Mouse (Mus musculus) limb, embryonic 14.5 days (tissue): Measurements from ENCODE around the gene Tcf12. TPM values are rescaled to one million over a fixed set of nuclear protein-coding genes. Genes with fewer than 3 reads are reported as not detected.

Source experiments
- ATAC-seq: fragments of 200-750 bp; cut with Nextera tagmentation; 2 replicates; pipeline ENCODE4 v1.8.0; 2017; ENCODE audit warnings: low read depth, moderate number of reproducible peaks, moderate TSS enrichment; ENCODE audit not compliant: low FRiP score
- DNase-seq: peaks from one replicate; pipeline ENCODE4 v3.0.0-alpha.2; 2015; ENCODE audit warnings: low spot score
- H3K27ac ChIP-seq: fragments of 300-500 bp; sonication (generic); replicated peaks from 2 replicates; pipeline ENCODE4 v1.5.1; 2014; ENCODE audit warnings: low read depth, mild to moderate bottlenecking, low read length, moderate library complexity, mixed read lengths
- H3K27me3 ChIP-seq: fragments of 300-500 bp; sonication (generic); 2 replicates; pipeline ENCODE4 v1.6.1; 2014; ENCODE audit warnings: low read length, mixed read lengths; ENCODE audit not compliant: control insufficient read depth, insufficient read depth
- H3K36me3 ChIP-seq: fragments of 300-500 bp; sonication (generic); 2 replicates; pipeline ENCODE4 v1.6.1; 2014; ENCODE audit warnings: mild to moderate bottlenecking, low read length, moderate library complexity, mixed read lengths; ENCODE audit not compliant: control insufficient read depth, insufficient read depth
- H3K4me1 ChIP-seq: fragments of 300-500 bp; sonication (generic); 2 replicates; pipeline ENCODE4 v1.6.1; 2014; ENCODE audit warnings: antibody characterized with exemption, low read length, mixed read lengths; ENCODE audit not compliant: control insufficient read depth, insufficient read depth
- H3K4me2 ChIP-seq: fragments of 300-500 bp; sonication (generic); replicated peaks from 2 replicates; pipeline ENCODE4 v1.6.1; 2014; ENCODE audit warnings: low read depth, mild to moderate bottlenecking, low read length, moderate library complexity; ENCODE audit not compliant: severe bottlenecking
- H3K4me3 ChIP-seq: fragments of 300-500 bp; sonication (generic); replicated peaks from 2 replicates; pipeline ENCODE4 v1.5.1; 2014; ENCODE audit warnings: low read length
- H3K9ac ChIP-seq: fragments of 300-500 bp; sonication (generic); 2 replicates; pipeline ENCODE4 v1.6.1; 2014; ENCODE audit warnings: mild to moderate bottlenecking, low read depth, low read length, moderate library complexity; ENCODE audit not compliant: severe bottlenecking
- H3K9me3 ChIP-seq: fragments of 300-500 bp; sonication (generic); 2 replicates; pipeline ENCODE4 v1.6.1; 2016; ENCODE audit warnings: low read length; ENCODE audit not compliant: control insufficient read depth
- POLR2A ChIP-seq: fragments of 200-500 bp; IDR thresholded peaks from 2 replicates; pipeline ENCODE4 v1.8.0; 2012; ENCODE audit warnings: inconsistent platforms, mild to moderate bottlenecking, moderate library complexity, borderline replicate concordance; ENCODE audit not compliant: insufficient read depth, insufficient read length; ENCODE audit errors: extremely low read depth
- WGBS: fragments of 180-500 bp; shearing (Covaris S2); extraction: QIAGEN DNeasy Blood & Tissue Kit; methylation state at CpG from one replicate; pipeline ENCODE4 v1.1.7; 2014; 5-methylcytosine and 5-hydroxymethylcytosine counted together
- polyA plus RNA-seq, 2 experiments: library from polyadenylated mRNA; depleted of rRNA in 1 of 2; stranded (reverse) in 1 of 2; unstranded in 1 of 2; fragments of >200 nt; fragmentation: Nextera tagmentation in 1 of 2; extraction: Ambion mirVana in 1 of 2; gene quantifications; 2 replicates each; pipeline versions ENCODE4 v1.2.1 to v1.2.3; 2012 to 2014

Gene Tcf12
- polyA plus RNA-seq, 2 experiments: 111 to 158 TPM

- no peak for ATAC-seq
- Histone ChIP-seq H3K9ac (no peak overlapping the region), H3K4me3 (no peak overlapping the region), H3K4me2 (no peak overlapping the region), H3K9me3 (no peaks in the 10 kb centered on the region), H3K27ac (no peak overlapping the region), H3K27me3 (no peaks in the 10 kb centered on the region), H3K36me3 (no peaks in the 10 kb centered on the region), H3K4me1 (no peaks in the 10 kb centered on the region)
- DNase-seq: no peak
- TF ChIP-seq POLR2A: no peak
- 81% methylated on average over 1 of the region's 1 CpGs for WGBS
These were observed 13.8 kb upstream of the Tcf12 start for GRCm38 (mm10) chr9:72125442-72125841.

GRCm38 (mm10) chr9:72118490-72118889 is 6.8 kb upstream of the Tcf12 start:
- ATAC-seq (no peak), DNase-seq (no peak)
- TF ChIP-seq POLR2A: no peak
- Histone ChIP-seq H3K4me2 (no peak overlapping the region), H3K36me3 (no peaks in the 10 kb centered on the region), H3K27me3 (no peaks in the 10 kb centered on the region), H3K9ac (no peak overlapping the region), H3K27ac (no peak overlapping the region), H3K4me1 (no peaks in the 10 kb centered on the region), H3K9me3 (no peaks in the 10 kb centered on the region), H3K4me3 (no peak overlapping the region)

GRCm38 (mm10) chr9:72111004-72111621 is 558 bp downstream of the Tcf12 start:
- DNase-seq (peak; percentile 55), ATAC-seq (peak; percentile 48)
- 0% methylated on average over 25 of the region's 90 CpGs for WGBS
- TF ChIP-seq POLR2A: 0 out of 2 replicates have a peak, but pooled peaks have one; percentile 53
- Histone ChIP-seq H3K4me1 (peaks cover 14% of the 10 kb centered on the region), H3K27ac (peak overlapping the region; percentile 99), H3K36me3 (peaks cover 17% of the 10 kb centered on the region), H3K9ac (peak overlapping the region; percentile 100), H3K4me2 (peak overlapping the region; percentile 76), H3K27me3 (no peaks in the 10 kb centered on the region), H3K9me3 (no peaks in the 10 kb centered on the region), H3K4me3 (peak overlapping the region; percentile 100)

GRCm38 (mm10) chr9:72110627-72111003 is 1.1 kb downstream of the Tcf12 start:
- H3K4me3 ChIP-seq: peak overlapping the region; percentile 100
- peaks cover 17% of the 10 kb centered on the region for H3K36me3 ChIP-seq
- H3K9me3 ChIP-seq: no peaks in the 10 kb centered on the region
- peak; percentile 23 for DNase-seq
- peak overlapping the region; percentile 100 for H3K9ac ChIP-seq
- WGBS: under 1% methylated on average over 17 of the region's 23 CpGs
- no peak for TF ChIP-seq POLR2A
- peak overlapping the region; percentile 76 for H3K4me2 ChIP-seq
- ATAC-seq: peak; percentile 27; the same call in 1 of the 2 replicates
- H3K27ac ChIP-seq: peak overlapping the region; percentile 99
- H3K4me1 ChIP-seq: peaks cover 14% of the 10 kb centered on the region
- H3K27me3 ChIP-seq: no peaks in the 10 kb centered on the region

GRCm38 (mm10) chr9:72103471-72103870 is 8.2 kb downstream of the Tcf12 start:
- no peaks in the 10 kb centered on the region for H3K27me3 ChIP-seq
- H3K27ac ChIP-seq: no peak overlapping the region
- no peak for TF ChIP-seq POLR2A
- no peak for ATAC-seq
- H3K4me2 ChIP-seq: no peak overlapping the region
- DNase-seq: no peak
- peaks cover 20% of the 10 kb centered on the region for H3K36me3 ChIP-seq
- H3K4me3 ChIP-seq: no peak overlapping the region
- 97% methylated on average over 1 of the region's 1 CpGs for WGBS
- no peak overlapping the region for H3K9ac ChIP-seq
- H3K9me3 ChIP-seq: no peaks in the 10 kb centered on the region
- H3K4me1 ChIP-seq: peaks cover 4% of the 10 kb centered on the region; the same call in 1 of the 2 replicates
